Mouse (Mus musculus) midbrain, embryonic 14.5 days (tissue): ENCODE data around the gene Gal3st2c. TPM values are rescaled to one million over a fixed set of nuclear protein-coding genes. Genes with fewer than 3 reads are reported as not detected.
"Not testable (repeated sequence)": the region's sequence is repeated elsewhere in the genome, so short reads cannot be mapped to it uniquely, and the experiment has no call there.

ENCODE experiments used
- ATAC-seq: fragments of 200-750 bp; cut with Nextera tagmentation; 2 replicates; pipeline ENCODE4 v1.8.0; 2017; ENCODE audit warnings: moderate number of reproducible peaks, moderate library complexity; ENCODE audit not compliant: low FRiP score, low TSS enrichment
- DNase-seq: peaks from one replicate; pipeline ENCODE4 v3.0.0-alpha.2; 2015
- H3K27ac ChIP-seq: fragments of 300-500 bp; sonication (generic); replicated peaks from 2 replicates; pipeline ENCODE4 v1.5.1; 2014; ENCODE audit warnings: mild to moderate bottlenecking, low read depth, low read length, moderate library complexity
- H3K27me3 ChIP-seq: fragments of 300-500 bp; sonication (generic); 2 replicates; pipeline ENCODE4 v1.6.1; 2014; ENCODE audit warnings: low read length, control low read depth, mixed read lengths; ENCODE audit not compliant: control insufficient read depth, insufficient read depth
- H3K36me3 ChIP-seq: fragments of 300-500 bp; sonication (generic); 2 replicates; pipeline ENCODE4 v1.6.1; 2014; ENCODE audit warnings: low read length, control low read depth; ENCODE audit not compliant: control insufficient read depth, insufficient read depth
- H3K4me1 ChIP-seq: fragments of 300-500 bp; sonication (generic); 2 replicates; pipeline ENCODE4 v1.6.1; 2014; ENCODE audit warnings: mild to moderate bottlenecking, antibody characterized with exemption, low read length, control low read depth; ENCODE audit not compliant: control insufficient read depth, insufficient read depth
- H3K4me2 ChIP-seq: fragments of 300-500 bp; sonication (generic); 2 replicates; pipeline ENCODE4 v1.6.1; 2014; ENCODE audit warnings: mild to moderate bottlenecking, low read length, moderate library complexity
- H3K4me3 ChIP-seq: fragments of 300-500 bp; sonication (generic); replicated peaks from 2 replicates; pipeline ENCODE4 v1.5.1; 2014; ENCODE audit warnings: low read depth, low read length
- H3K9ac ChIP-seq: fragments of 300-500 bp; sonication (generic); replicated peaks from 2 replicates; pipeline ENCODE4 v1.6.1; 2014; ENCODE audit warnings: mild to moderate bottlenecking, low read length, moderate library complexity
- H3K9me3 ChIP-seq: fragments of 300-500 bp; sonication (generic); 2 replicates; pipeline ENCODE4 v1.6.1; 2016; ENCODE audit warnings: low read length, control low read depth, mixed read lengths; ENCODE audit not compliant: control insufficient read depth
- WGBS: fragments of 180-500 bp; shearing (Covaris S2); extraction: QIAGEN DNeasy Blood & Tissue Kit; methylation state at CpG from one replicate; pipeline ENCODE4 v1.1.7; 2014; 5-methylcytosine and 5-hydroxymethylcytosine counted together
- polyA plus RNA-seq: library from polyadenylated mRNA; unstranded; fragments of >200 nt; fragmentation: Nextera tagmentation; extraction: Ambion mirVana; gene quantifications from 2 replicates; pipeline ENCODE4 v1.2.1, GENCODE M21; 2014

The Gal3st2c gene
- polyA plus RNA-seq, 1 experiment from 2014 or later: not detected

- Histone ChIP-seq H3K27ac (no peak overlapping the region), H3K4me1 (no peaks in the 10 kb centered on the region), H3K9ac (no peak overlapping the region), H3K27me3 (no peaks in the 10 kb centered on the region), H3K36me3 (no peaks in the 10 kb centered on the region), H3K4me2 (no peak overlapping the region), H3K9me3 (no peaks in the 10 kb centered on the region), H3K4me3 (no peak overlapping the region)
- 83% methylated on average over 3 of the region's 3 CpGs for WGBS
- ATAC-seq (no peak), DNase-seq (no peak)
Measured at GRCm38 (mm10) chr1:93988786-93989185, 1.5 kb upstream of the Gal3st2c start.

DNA sequence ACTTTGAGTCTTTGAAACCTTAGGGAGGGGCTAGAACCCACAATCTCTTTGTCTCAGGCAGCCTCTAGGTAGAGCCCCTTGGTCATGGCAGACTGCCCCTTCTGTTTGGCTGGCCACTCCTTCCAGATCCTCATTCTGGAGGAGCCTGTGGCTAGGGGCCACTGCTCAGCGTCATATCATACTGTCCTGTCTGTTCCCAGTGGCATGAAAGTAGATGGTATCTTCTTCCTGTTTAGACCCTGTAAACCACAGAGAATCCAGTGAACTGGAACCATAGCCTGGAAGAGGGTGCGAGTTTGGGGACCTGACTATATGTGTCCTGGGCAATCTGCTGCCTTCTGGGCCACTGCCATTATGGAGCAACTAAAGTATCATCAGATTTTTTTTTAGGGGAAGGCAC lies 759 bp downstream of the Gal3st2c start:
- DNase-seq: not testable (repeated sequence)
- WGBS: 72% methylated on average over 2 of the region's 2 CpGs

DNA sequence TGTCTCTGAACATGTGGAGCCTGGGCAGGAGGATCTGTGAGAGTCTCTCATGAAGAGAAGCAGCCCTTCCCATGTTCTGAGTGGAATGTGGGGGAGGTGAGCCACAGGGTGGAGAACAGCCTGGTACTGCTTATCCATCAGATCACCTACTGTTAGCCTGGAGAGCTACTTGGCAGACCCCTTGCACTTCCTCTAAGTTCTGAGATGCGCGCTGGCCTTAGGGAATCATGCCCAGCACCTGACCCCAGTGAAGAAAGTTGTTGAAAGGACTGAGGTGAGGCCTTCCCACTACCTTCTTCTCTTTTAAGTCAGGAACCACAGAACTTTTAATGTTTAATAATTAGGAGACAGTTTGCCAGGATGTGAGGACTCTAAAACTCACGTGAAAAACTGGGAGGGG lies 1.2 kb downstream of the Gal3st2c start:
- not testable (repeated sequence) for H3K9ac ChIP-seq, ATAC-seq, H3K9me3 ChIP-seq, H3K4me1 ChIP-seq, H3K36me3 ChIP-seq, H3K27ac ChIP-seq, H3K27me3 ChIP-seq, DNase-seq, H3K4me2 ChIP-seq, H3K4me3 ChIP-seq
- WGBS: 88% methylated on average over 3 of the region's 3 CpGs

More for the DNA sequence above, 759 bp downstream of the Gal3st2c start:
- not testable (repeated sequence) for H3K9ac ChIP-seq, H3K9me3 ChIP-seq, H3K4me3 ChIP-seq, H3K36me3 ChIP-seq, H3K4me1 ChIP-seq, H3K4me2 ChIP-seq, H3K27ac ChIP-seq, H3K27me3 ChIP-seq
- ATAC-seq: 0 out of 2 replicates have a peak, but pooled peaks have one; percentile 16

DNA sequence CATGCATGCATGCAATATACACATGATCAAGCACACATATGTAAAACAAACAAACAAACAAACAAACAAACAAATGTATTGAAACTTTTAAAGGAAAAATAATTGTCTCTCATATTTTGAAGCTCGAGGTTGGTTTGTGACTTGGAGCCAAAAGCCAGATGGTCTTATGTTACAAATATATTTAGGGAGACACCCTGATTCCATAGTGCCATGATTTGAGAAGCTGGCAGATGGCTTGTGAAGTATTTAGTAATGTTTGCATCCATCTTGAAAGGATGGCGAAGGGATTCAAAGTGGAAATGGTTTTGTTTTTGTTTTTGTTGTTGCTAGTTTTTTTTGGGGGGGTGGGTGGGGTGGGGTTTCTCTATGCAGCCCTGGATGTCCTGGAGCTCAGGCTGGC lies 10.7 kb downstream of the Gal3st2c start:
- no peak for ATAC-seq
- no peak overlapping the region for H3K4me2 ChIP-seq
- H3K4me1 ChIP-seq: no peaks in the 10 kb centered on the region
- no peak overlapping the region for H3K27ac ChIP-seq
- no peak overlapping the region for H3K4me3 ChIP-seq
- no peaks in the 10 kb centered on the region for H3K9me3 ChIP-seq
- 84% methylated on average over 2 of the region's 2 CpGs for WGBS
- DNase-seq: no peak
- no peak overlapping the region for H3K9ac ChIP-seq
- H3K36me3 ChIP-seq: no peaks in the 10 kb centered on the region
- H3K27me3 ChIP-seq: no peaks in the 10 kb centered on the region

DNA sequence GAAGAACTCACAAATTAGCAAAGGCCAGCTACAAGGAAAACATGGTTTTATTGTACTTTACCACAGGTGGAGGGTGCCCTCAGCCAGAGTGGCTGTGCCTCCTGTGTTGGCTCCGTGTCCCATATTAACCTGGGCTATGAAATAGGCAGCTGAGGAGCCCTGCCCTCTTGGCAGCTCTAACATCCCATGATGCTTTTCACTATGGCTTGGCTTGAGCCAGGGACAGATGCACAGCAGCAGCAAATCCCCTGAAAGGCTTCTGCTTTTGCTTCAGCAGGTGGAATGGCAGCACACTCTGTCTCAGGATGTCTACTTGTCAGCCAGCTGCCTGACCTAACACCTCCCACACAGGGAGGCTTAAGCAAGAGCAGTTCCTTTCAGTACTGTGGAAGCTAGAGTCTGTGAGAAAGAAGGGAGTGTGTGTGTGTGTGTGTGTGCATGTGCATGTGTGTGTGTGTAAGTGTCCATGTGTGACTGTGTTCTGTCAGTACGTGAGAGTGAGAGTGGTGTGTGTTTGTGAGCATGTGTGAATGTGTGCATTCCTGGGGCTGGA lies 15.7 kb downstream of the Gal3st2c start:
- not testable (repeated sequence) for H3K4me3 ChIP-seq, ATAC-seq, H3K9me3 ChIP-seq, H3K4me1 ChIP-seq, H3K27ac ChIP-seq, DNase-seq, H3K36me3 ChIP-seq, H3K27me3 ChIP-seq, H3K4me2 ChIP-seq, H3K9ac ChIP-seq
- WGBS: 82% methylated on average over 2 of the region's 2 CpGs

- H3K27ac ChIP-seq, H3K36me3 ChIP-seq, H3K9me3 ChIP-seq, H3K4me1 ChIP-seq, DNase-seq, H3K4me2 ChIP-seq, ATAC-seq, H3K27me3 ChIP-seq, H3K4me3 ChIP-seq, H3K9ac ChIP-seq: not testable (repeated sequence)
- WGBS: 93% methylated on average over 14 of the region's 19 CpGs
Measured at GRCm38 (mm10) chr1:94008826-94009225, 18.5 kb downstream of the Gal3st2c start.

GRCm38 (mm10) chr1:94011643-94012042 lies 21.3 kb downstream of the Gal3st2c start:
- Histone ChIP-seq H3K27me3 (no peaks in the 10 kb centered on the region), H3K36me3 (no peaks in the 10 kb centered on the region), H3K4me3 (no peak overlapping the region), H3K27ac (no peak overlapping the region), H3K9ac (no peak overlapping the region), H3K9me3 (no peaks in the 10 kb centered on the region), H3K4me2 (no peak overlapping the region), H3K4me1 (no peaks in the 10 kb centered on the region)
- DNase-seq: no peak
- WGBS: 75% methylated on average over 3 of the region's 3 CpGs
- ATAC-seq: no peak

GRCm38 (mm10) chr1:94020151-94020550 lies 29.8 kb downstream of the Gal3st2c start, which contains the start of gene Neu4:
Neu4 (plus strand) TSS chr1:94020451.
- no peak within 1 kb of the TSS for H3K9ac ChIP-seq
- H3K4me2 ChIP-seq: no peak within 1 kb of the TSS
- no peaks in the 10 kb centered on the region for H3K9me3 ChIP-seq
- 90% methylated on average over 6 of the region's 6 CpGs for WGBS
- ATAC-seq (no peak), DNase-seq (no peak)
- no peaks in the 10 kb centered on the region for H3K27me3 ChIP-seq
- H3K27ac ChIP-seq: no peak within 1 kb of the TSS
- H3K36me3 ChIP-seq: no peaks in the 10 kb centered on the region
- no peaks in the 10 kb centered on the region for H3K4me1 ChIP-seq
- H3K4me3 ChIP-seq: no peak within 1 kb of the TSS

GRCm38 (mm10) chr1:94027506-94028108 lies 37.3 kb downstream of the Gal3st2c start:
- no peak overlapping the region for H3K9ac ChIP-seq
- no peaks in the 10 kb centered on the region for H3K4me1 ChIP-seq
- no peaks in the 10 kb centered on the region for H3K9me3 ChIP-seq
- H3K36me3 ChIP-seq: no peaks in the 10 kb centered on the region
- H3K4me3 ChIP-seq: no peak overlapping the region
- DNase-seq: no peak
- no peaks in the 10 kb centered on the region for H3K27me3 ChIP-seq
- 70% methylated on average over 12 of the region's 12 CpGs for WGBS
- H3K4me2 ChIP-seq: no peak overlapping the region
- no peak overlapping the region for H3K27ac ChIP-seq
- ATAC-seq: no peak
